Mouse (Mus musculus) inflammation-experienced regulatory T-cells, adult 6 months (primary cell): ENCODE measurements around the gene B4galt2. TPM values are rescaled to one million over a fixed set of nuclear protein-coding genes. Genes with fewer than 3 reads are reported as not detected.

Experiments
- ATAC-seq: one replicate; pipeline ENCODE4 v1.8.0; 2017
- polyA plus RNA-seq, 3 experiments: library from polyadenylated mRNA; unstranded; fragments of 100-300 nt; shearing (Covaris generic); gene quantifications; one replicate each; pipeline ENCODE4 v1.2.1; 2017

Gene B4galt2
- polyA plus RNA-seq, 3 experiments from 2014 or later, result not detected

DNA sequence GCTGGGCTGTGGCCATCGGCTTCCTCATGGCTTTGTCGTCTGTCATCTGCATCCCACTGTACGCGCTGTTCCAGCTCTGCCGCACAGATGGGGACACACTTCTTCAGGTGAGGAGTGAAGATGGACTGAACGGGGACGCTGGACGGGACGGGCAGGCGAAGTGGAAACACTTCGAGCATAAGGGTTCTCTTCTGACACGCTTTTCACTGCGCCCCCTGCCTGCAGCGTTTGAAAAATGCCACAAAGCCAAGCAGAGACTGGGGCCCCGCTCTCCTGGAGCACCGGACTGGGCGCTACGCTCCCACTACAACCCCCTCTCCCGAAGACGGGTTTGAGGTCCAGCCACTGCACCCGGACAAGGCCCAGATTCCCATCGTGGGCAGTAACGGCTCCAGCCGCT, 15.5 kb downstream of the B4galt2 start:
- ATAC-seq, result no peak

DNA sequence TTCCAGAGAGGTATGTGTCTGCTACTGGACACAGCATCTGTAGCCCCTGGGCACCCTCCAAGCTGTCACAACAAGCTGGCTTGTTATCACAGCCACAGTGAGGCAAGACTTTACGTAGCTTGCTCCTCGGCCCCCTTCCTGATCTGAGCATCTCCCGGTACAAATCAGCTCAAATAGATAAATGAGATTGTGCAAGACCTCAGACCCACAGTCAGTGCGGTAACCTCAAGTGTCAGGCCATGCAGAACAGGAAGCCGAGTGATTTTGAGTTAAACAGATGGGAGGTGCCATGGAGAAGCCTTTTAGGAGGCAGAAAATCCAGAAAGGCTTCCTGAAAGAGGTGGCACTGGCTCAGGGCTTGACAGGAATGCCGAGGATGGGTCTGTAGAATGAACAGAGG, 16.3 kb downstream of the B4galt2 start:
- ATAC-seq, result no peak

DNA sequence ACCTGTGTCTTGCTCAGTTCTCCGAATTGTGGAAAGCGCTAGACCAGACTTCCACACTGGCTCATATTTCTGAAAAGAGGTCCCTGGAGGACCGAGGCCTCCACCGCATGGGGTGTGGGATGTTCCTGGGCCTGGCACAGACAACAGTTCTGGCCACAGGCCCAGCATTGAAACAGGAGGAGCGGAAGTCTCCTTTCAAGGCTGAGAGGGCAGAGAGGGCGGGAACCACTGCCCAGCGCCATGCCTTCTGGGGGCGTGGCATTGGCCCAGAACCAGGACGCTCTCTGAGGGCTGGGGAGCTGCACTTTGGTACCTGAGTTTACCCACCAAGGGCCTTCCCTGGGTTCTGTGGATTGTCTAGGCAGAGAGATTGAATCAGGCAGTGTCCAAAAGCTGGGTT, 17.2 kb downstream of the B4galt2 start:
- no peak for ATAC-seq

DNA sequence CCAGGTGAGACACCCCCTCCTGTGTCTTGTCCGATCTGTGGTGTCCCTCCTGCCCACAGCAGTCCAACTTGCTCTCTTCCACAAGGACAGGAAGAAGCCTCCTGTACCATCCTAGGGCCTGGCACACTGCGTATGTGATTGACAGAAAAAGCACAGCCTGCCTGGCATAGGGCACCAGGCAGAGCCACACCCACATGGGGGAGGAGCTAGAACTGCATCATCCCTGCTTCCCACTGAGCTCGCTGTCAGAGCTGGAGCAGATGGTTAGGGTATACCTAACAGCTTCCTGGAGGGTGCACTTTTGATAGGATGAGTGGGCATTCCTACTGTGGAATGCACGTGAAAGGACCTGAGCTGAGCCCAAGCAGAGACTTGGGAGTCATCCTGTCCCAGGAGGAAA, 20.5 kb downstream of the B4galt2 start:
- no peak for ATAC-seq

DNA sequence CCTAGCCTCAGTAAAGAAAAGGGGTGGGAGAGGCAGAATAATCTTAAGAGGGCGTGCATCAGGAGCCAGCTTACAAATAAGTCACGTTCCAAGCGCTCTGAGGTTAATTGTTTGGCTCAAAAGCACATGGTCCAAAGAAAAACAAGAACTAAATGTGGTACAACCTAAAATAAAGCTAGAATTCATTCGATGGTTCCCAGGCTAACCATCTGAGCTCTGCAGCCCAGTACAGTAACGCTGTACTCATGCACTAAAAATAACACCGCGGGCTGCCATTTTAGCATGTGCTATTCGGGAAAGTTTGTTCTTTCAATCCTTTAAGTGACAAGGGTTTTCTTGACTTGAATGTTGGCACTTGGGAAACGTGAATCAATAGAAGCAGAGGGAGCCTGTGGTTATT, 22.7 kb downstream of the B4galt2 start:
- no peak for ATAC-seq

DNA sequence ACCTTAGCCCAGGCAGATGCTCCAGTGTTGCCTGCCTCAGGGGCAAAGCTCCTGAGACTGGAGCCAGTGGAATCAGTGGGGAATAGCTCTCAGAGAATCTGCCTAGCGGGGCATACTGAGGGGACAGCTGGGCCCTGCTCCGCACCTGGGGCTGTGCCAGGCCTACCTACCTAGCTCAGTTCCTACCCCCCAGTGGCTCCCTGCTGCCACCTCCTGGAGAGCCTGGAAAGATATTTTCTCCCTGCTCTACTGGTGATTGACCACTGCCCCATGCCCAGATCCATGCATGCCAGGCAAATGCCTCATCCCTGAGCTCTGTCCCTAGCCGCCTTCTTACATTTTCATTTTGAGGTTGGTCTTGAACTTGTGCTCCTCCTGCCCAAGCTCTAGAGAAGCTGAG, 24.5 kb downstream of the B4galt2 start:
- ATAC-seq, result no peak

DNA sequence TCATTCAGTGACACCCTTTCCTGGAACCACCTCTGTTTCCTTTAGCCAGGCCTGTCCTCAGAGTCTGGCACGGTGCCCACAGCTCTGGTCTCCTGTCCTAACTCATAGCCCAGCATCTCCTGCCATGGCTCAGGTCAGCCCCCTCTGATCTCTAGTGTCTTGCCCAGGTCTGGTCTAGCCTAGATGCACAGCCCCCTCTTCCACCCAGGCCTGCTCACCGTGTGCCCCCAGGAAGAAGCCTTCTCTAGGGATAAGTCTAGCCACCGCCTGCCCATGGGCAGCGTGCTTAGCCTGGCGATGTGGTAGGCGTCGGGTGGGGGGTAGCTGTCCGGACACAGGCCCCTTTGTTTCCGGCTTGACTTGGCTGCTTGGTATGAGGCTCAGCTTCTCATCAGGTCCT, 28.1 kb downstream of the B4galt2 start:
- ATAC-seq, result no peak

DNA sequence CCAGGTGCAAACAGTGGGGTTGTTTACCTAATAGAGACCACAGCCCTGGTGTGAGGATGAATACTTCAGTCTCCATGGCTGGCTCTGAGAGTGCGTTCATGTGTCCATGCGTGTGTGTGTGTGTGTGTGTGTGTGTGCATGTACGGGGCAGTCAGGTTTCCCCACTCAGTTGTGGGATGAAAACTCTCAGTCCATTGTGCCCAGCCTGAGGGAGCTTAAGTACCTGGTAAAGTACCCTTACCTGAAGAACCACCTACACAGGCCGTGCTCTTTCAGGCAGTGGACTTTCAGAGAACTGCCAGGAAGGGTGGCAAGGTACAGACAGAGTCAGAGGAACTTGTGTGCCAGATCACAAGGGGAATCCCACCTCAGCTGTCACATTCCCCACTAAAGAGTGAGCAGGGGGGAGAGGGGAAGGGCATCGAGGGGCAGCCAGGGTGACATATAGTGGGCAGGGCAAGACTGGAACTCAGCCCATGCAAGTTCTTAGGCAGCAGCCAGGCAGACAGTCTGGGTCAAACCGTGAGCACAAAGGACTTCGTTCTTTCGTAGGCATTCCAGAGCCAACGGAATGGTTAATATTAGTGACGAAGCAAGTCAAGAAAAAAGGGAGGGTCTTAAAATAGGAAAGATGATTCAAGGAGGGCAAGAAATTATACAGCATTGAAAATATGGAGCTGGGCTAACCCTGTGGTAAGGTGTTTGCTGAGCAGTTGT, 31.0 kb downstream of the B4galt2 start:
- ATAC-seq, result no peak

DNA sequence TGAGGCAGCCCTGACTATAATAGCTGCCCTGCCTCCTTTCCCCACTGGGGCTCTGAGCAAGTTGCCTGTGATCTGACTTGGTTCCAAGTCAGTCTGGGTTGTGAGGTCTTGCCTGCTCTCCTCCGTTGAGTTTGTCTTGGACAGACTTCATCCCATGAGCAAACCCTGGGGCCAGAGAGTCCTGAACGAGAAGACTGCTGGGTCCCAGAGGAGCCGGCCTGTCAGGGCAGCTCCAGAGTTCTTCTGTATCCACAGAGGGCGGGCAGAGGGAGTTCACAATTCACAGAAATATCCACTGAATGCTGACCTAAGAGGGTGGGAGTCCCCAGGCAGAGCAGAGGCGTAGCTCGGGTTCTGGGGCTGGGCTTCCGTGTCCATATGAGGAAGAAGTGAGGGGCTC, 32.4 kb downstream of the B4galt2 start:
- ATAC-seq, result no peak

DNA sequence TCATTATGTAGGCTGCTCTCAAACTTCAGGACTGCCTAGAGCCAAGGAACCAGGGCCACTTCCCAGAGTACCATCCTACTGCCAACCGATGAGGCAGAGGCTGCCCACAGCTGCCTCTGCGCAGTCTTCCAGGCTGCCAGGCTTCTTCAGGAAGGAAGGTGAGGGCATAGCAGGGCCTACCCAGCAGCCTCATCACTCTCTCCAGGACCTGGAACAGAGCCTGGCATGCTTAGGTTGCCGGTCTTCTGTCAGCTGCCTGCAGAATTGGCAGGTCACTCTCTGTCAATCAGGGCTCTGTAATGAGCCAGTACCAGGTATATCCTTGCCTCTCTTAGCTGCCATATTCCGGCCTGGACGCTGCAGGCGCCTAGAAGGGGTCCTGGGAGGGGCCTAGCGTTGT, 33.1 kb downstream of the B4galt2 start:
- ATAC-seq, result no peak

DNA sequence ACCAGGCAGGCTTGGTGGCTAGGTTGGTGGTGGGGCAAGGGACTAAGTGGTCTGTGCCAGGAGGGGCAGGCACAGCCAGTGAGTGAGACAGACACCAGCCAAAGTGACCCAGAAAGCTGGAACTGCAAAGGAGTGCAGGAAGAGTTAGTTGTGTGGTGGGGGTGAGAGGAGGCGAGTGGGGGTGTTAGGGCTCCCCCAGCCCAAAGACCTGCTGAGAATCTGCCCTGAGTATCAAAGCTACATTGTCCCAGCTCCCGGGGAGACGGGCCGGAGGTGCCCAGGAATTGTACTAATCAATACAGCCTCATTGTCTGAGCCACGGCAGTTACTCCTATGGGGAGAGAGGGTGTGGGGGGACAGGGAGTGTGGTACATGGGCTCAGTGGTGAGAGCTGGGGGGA, 33.8 kb downstream of the B4galt2 start:
- ATAC-seq, result no peak

DNA sequence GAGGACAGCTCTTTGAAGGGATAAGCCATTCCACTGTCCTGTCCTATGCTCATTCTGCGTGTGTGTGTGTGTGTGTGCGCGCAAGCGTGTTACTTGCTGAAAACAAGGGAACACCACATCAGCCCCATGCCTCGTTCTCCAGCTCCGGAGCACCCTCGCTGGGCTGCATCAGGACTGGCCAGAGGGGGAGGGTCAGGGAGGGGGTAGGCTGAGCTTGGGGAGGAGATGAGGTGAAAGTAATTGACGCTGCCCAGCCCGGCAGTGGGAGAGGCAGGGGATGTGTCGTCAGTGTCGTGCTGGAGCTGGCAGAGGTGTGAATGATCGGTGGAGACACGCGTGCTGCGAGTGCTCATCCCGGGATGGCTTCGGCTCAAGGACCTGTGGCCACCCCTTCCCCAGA, 34.2 kb downstream of the B4galt2 start:
- ATAC-seq, result no peak

DNA sequence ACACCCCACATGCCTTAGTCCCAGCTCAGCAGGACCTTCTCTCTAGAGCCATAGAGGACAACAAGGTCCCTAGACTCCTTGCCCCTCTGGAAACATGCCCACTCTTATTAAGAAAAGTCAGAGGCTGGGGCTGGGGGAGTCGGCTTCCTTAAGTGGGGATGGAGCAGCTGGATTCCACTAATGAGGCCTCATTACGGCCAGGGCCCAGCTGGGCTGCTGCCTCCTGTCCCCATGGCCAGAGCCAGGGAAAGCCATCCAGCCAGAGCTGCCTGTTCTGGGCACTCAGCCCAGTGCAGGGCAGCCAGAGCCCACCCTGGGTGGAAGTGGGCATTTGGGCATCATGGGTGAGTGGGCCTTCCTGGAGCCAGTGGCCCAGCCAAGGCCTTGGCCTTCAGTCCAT, 36.3 kb downstream of the B4galt2 start:
- ATAC-seq, result no peak

DNA sequence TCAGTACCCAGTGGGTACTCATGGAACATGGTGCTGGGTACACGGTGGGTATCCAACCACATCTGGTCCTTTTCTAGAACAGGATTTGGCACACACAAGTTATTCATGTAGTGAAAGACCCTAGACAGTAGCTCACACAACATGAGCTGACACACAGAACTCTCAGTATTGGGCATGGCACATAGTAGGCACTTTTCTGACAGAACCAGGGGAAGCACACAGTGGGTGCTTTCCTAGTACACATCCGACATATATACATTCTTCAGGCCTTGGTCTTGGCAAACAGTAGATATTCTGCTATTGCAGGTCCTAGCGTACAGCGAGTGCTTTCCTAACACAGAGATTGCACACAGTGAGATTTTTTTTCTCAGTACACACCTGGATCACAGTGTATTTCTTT, 37.0 kb downstream of the B4galt2 start:
- no peak for ATAC-seq

DNA sequence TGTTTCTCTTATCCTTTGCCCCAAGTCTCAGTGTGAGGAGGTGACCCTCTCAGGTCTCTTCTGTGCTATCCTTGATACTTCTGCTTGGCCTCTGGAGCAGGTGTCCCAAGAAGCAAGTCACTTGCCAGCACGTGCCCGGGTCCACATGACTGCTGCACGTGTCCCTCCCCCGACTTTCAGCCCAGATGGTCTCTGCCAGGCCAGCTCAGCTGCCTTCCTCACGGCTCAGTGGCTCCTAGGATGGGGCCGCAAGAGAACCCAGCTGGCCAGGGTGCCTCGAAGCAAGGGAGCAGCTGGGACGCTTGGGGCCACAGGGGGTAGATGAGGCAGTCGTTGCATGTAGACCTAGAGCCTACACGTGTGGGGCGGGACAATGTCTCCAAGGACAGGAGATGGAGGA, 38.0 kb downstream of the B4galt2 start:
- no peak for ATAC-seq

DNA sequence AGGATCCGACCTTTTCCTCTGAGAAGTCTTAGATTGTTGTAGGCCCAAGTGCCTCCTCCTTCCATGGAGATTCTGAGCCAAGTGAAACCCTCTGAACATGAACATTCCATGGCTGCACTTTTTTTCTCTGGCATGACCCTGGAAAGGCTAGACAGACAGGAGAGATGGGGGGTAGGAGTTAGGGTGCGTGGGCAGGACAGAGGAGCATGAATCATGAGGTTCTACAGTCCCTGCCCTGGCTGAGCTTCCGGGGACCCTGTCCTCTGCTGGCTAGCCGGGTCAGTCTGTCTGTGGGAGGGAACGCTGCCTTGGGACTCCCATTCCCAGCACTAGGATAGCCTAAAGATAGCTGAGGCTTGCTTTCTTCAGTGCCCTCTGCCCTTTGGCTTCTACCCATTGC, 38.8 kb downstream of the B4galt2 start:
- ATAC-seq, result no peak

DNA sequence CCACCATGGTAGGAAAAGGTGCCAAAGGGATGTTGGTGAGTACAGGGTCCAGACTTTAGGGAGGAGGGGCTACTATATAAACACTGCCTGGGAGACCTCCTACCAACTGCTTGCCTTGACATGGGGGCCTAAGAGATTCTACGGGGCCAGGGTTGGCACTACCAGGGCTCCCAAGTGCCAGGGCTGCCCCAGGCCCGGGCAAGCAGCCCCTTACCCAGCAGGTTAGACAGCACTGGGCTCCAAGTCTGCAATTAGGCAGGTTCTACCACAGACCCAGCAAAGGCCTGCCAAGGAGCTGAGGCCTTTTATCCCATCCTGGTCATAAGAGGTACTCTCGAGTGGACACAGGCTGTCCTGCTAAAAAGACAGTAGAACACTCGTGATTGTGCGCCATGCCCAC, 40.2 kb downstream of the B4galt2 start:
- ATAC-seq, result no peak

DNA sequence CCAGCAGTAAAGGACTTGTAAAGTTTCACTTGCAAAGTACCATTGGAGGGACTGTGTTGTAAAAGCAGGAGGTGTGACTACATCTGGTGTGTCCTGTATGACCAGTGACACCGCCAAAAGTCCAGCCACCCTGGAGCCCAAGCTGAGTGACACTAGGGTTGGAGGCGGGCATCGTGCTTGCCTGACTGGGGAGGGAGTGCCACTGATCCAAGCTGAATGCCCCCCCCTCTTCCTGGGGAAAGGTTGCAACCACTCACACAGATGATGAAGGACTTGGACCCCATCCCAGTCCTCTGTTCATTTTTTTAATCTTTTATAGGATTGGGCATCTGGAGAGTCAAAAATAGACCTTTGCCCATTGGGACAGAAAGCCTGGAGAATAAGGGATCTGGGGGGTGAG, 41.7 kb downstream of the B4galt2 start:
- ATAC-seq, result no peak

DNA sequence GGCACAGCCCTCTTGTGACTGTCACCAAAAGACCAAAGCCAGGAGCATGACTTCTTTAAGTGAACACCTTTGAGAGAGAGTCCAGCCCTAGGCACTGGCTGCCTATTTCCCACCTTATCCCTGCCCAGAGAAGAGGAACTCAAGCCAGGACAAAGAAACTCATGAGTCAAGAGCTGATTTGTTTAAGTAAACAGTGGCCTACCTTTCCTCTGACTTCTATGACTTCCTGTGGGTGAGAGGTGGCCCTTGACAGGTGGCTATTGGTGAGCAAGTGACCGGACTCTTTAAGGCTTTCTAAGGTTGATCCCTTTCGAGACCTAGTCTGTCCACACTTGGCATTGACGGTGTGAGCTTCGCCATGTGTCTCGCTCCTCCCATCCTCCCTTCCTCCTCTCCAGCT, 42.5 kb downstream of the B4galt2 start:
- ATAC-seq, result no peak

DNA sequence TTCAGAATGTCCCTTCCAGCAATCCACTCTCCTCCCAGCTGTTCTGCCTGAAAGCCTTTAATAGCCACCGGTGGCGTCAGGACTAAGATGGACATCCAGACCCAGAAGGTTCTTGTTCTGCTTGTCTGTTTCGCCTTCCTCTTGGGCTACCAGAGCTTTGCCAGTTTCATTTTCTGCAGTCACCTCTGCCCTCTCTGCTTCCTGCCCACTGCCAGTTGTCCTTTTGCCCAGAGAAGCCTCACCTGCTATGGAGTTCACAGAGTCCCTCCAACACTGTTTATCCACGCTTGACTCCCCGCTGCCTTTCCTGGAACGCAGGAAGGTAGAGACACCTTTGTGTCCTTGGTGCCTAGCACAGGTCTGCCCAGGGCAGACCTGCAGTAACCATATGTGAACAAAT, 43.9 kb downstream of the B4galt2 start:
- no peak for ATAC-seq

DNA sequence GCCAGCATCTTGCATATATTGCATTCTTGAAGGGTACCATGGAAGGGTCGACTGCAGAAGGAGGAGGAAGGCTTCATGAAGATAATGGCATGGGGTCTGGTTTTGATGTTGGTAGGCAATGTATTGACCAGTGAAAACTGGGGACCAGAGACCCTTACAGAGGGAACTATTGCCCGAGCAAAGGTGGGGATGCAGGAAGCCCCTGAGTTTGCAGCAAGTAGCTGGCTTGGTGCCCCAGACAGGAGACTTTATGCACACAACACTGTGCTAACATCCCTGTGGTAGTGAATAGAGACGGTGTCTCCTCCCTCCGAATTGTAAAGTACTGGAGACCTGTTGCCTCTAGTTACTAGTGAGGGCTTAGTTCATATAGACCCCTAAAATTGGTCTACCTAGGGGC, 46.0 kb downstream of the B4galt2 start:
- ATAC-seq, result no peak

DNA sequence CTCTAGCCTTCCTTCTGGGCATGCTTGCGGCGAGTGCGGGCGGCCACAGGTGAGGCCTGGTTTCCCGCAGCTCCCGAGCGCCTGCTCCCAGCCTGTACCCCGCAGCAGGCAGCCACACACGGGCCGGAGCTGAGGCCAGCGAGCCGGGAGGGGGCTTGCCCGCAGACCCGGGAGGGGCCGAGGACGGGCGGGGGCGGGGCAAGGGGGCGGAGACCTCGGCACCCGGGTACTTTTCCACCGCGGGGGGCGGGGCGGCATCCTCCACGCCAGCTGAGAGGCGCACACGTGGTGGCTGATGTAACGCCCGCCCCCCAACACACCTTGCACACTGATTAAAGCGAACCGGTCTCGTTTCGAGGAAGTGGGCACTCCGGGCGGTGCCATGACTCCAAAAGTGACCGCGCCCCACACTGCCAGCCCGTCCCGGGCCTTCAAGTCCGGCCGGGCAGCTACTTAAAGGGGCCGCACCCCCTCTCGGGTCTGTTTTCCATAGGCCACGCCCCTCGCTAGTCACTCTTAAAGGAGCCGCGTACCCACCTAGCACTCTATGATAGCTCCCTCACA, 47.0 kb downstream of the B4galt2 start:
- ATAC-seq, result peak; percentile 78

DNA sequence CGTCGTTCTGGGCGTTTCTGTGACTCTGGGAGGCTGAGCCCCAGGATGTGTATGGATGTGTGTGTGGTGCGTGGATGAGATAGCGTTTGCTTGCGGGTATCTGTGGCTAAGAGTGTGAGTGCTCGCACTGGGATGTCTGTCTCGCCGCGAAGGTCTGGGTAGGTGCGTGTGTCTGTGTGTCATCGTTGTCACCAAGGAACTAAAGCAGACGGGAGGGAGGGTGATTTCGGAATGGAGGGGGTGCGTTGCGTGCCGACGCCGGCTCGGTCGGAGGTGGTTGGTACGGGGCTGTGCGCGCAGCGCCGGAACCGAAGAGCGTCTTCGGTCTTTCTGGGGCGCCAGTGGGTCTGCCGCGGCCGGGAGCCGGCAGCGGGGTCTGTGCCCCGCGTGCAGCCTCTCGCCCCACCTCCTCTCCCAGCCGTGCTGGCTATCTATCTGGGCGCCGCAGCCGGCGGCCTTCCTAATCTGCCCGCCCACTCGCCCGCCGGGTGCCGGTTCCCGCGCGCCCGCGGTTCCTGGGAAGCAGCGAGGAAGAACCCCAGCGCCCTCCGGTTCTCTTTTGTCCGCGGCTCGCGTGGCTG, 47.7 kb downstream of the B4galt2 start:
- peak; percentile 30 for ATAC-seq

DNA sequence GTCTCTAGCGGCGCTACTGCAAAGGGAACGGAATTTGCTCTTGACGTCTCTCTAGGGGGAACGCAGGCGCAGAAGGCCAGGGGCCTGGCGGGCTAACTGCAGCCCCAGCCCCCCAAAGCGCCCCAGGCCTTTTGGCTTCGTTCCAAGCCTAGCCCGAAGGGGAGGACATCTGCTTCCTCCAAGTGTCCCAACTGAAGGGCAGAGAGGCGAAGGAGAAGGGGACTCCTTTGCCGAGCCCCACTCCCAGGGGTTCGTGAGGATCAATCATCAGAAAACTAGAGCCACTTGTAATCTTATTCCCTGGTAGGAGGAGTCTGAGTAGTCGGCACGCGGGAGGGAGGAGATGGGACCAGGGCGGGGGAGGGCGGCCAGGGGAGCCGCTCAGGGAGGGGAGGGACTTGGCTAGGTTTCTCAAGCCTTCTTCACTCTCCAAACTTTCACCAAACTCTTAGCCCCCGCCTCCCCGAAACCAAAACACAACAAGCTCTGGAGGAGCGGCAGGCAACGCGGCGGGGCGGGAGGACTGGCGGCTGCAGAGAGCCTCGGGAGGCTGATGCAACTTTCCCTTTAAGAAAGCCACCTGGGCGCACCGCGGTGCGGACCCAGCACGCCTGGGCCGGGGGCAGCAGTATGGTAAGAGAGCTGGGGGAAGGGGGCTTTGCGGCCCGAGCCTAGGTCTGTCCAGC, 48.3 kb downstream of the B4galt2 start:
- ATAC-seq, result no peak
